Mouse (Mus musculus) small intestine, adult 2 months (tissue): ENCODE measurements at regions not wholly inside any gene's neighbourhood (a gene's known extent, or its start where the extent isn't known, plus 50 kb on each side); places are given as distances from the start of the nearest gene placed in this dataset.

Experiments
- CTCF ChIP-seq: fragments of 200-500 bp; IDR thresholded peaks from 2 replicates; pipeline ENCODE4 v1.5.1; 2012; ENCODE audit warnings: low read depth, mild to moderate bottlenecking, control low read depth, inconsistent platforms, low read length, moderate library complexity, mixed read lengths; ENCODE audit not compliant: insufficient replicate concordance, insufficient read length; ENCODE audit errors: extremely low read depth
- POLR2A ChIP-seq: fragments of 200-500 bp; IDR thresholded peaks from 2 replicates; pipeline ENCODE4 v1.6.1; 2012; ENCODE audit warnings: low read depth, mild to moderate bottlenecking, control low read depth, inconsistent platforms, low read length, moderate library complexity

DNA sequence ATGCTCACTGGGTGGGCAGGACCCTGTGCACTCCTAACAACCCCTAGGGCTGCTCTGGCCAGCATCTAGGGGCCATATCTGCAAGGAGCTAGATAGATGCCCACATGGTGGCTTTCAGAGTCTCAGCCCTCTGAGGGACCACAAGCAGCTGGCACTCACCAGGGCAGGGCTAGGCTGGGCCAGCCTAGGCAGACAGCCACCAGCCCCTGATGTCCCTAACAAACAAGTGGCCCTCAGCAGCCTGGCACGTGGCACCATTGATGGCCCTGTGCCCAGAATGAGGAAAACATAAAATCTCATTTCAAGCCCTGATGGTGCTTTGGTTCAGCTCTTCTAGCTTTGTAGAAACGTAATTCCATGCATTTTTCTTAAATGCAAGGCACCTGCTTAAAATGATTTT, 102.8 kb upstream of the Lhx1 start:
- TF ChIP-seq CTCF (no peak), POLR2A (no peak)
